Mouse (Mus musculus) megakaryocyte, embryonic 14.5 days (primary cell): ENCODE data around the gene Pde6g.

Experiments used
- FLI1 ChIP-seq: IDR thresholded peaks from 2 replicates; pipeline ENCODE4 v1.6.1; 2012; ENCODE audit warnings: low read length, inconsistent platforms, mixed read lengths
- GATA1 ChIP-seq: IDR thresholded peaks from 3 replicates; pipeline ENCODE4 v1.6.1; 2012; ENCODE audit warnings: mixed read lengths, low read length, inconsistent platforms, borderline replicate concordance

- no peak for TF ChIP-seq GATA1
- no peak for TF ChIP-seq FLI1
These were observed 26.6 kb downstream of the Pde6g start for GRCm38 (mm10) chr11:120426727-120427126.
